In genomic region chr9:70657013-70657967, GRCm38 (mm10) we compare ENCODE assay signal across 8 mouse cellular contexts. TPM values are rescaled to one million over a fixed set of nuclear protein-coding genes. Genes with fewer than 3 reads are reported as not detected.
DNase-seq lines count a peak whose midpoint lies in the region; ATAC-seq lines count a peak whose summit lies in the region.

TSS of gene Mindy2 (minus strand) at chr9:70657174.

- no peaks in the 10 kb centered on the region for H3K9me3 ChIP-seq in hindbrain, embryonic 13.5 days

- peak within 1 kb of the TSS; percentile 97 for H3K27ac ChIP-seq in hindbrain, embryonic 13.5 days

- H3K36me3 ChIP-seq in hindbrain, embryonic 13.5 days: no peaks in the 10 kb centered on the region

- H3K4me2 ChIP-seq in hindbrain, embryonic 13.5 days: peak within 1 kb of the TSS; percentile 61

- peak; percentile 98 for ATAC-seq in hindbrain, embryonic 13.5 days (ENCODE audit: low FRiP score)

- peaks cover 35% of the 10 kb centered on the region for H3K4me1 ChIP-seq in hindbrain, embryonic 13.5 days (replicated peaks)

- H3K27me3 ChIP-seq in hindbrain, embryonic 13.5 days: no peaks in the 10 kb centered on the region

- peak; percentile 97 for DNase-seq in NIH3T3 (ENCODE audit: low read depth)
- peak; percentile 100 for DNase-seq in cerebellum, postnatal 10 days
- peak; percentile 91 to 95 for DNase-seq in frontal cortex, postnatal 14 days (ENCODE audit: low spot score in 2 of 2)
- peak; percentile 83 to 90 for DNase-seq in layer of hippocampus, postnatal 25 days (ENCODE audit: extremely low spot score in 1 of 2, low spot score in 1 of 2)
- DNase-seq in lung, postnatal 25 days (ENCODE audit: low spot score): peak; percentile 98
- DNase-seq in retina, embryonic 14.5 days (ENCODE audit: low spot score): peak; percentile 98
- peak; percentile 100 for DNase-seq in thymus, postnatal 4 days

- H3K9ac ChIP-seq in hindbrain, embryonic 13.5 days: peak within 1 kb of the TSS; percentile 99

- peak within 1 kb of the TSS; percentile 86 for H3K4me3 ChIP-seq in hindbrain, embryonic 13.5 days

- 2% methylated on average over 66 of the region's 67 CpGs for WGBS in hindbrain, embryonic 13.5 days

RNA-seq across cellular contexts. Expression of gene Mindy2, which starts in this region (rescaled TPM):
- polyA plus RNA-seq in hindbrain, embryonic 13.5 days (2015; fragmentation: Nextera tagmentation; extraction: Ambion mirVana): 17.4 and 20.4 TPM in 2 replicates
- 10 to 100 TPM; 31.9 TPM for total RNA-seq in layer of hippocampus, postnatal 25 days (2021)

Comparison
In these comparisons a context has a peak if more than half of its experiments do, and no peak if none do; other contexts are left out.
1. Peak in every context shown above with its lines: DNase-seq, ATAC-seq, H3K4me3 ChIP-seq and H3K27ac ChIP-seq.